Mouse (Mus musculus) heart, embryonic 10.5 days (tissue): Measurements from ENCODE around the gene Hpn. TPM values are rescaled to one million over a fixed set of nuclear protein-coding genes. Genes with fewer than 3 reads are reported as not detected.

Experiments used
- DNase-seq: peaks from one replicate; pipeline ENCODE4 v3.0.0-alpha.2; 2017; ENCODE audit warnings: low spot score
- H3K27ac ChIP-seq: fragments of 300-500 bp; sonication (generic); 2 replicates; pipeline ENCODE4 v1.5.1; 2016; ENCODE audit warnings: mild to moderate bottlenecking
- H3K27me3 ChIP-seq: fragments of 300-500 bp; sonication (generic); 2 replicates; pipeline ENCODE4 v1.6.1; 2016; ENCODE audit warnings: mild to moderate bottlenecking; ENCODE audit not compliant: poor library complexity, insufficient read depth, severe bottlenecking
- H3K36me3 ChIP-seq: fragments of 300-500 bp; sonication (generic); 2 replicates; pipeline ENCODE4 v1.6.1; 2016; ENCODE audit warnings: mild to moderate bottlenecking, moderate library complexity
- H3K4me1 ChIP-seq: fragments of 300-500 bp; sonication (generic); 2 replicates; pipeline ENCODE4 v1.6.1; 2016; ENCODE audit warnings: mild to moderate bottlenecking
- H3K4me3 ChIP-seq: fragments of 300-500 bp; sonication (generic); 2 replicates; pipeline ENCODE4 v1.5.1; 2016; ENCODE audit warnings: mild to moderate bottlenecking, moderate library complexity
- H3K9me3 ChIP-seq: fragments of 300-500 bp; sonication (generic); 2 replicates; pipeline ENCODE4 v1.6.1; 2016; ENCODE audit warnings: mild to moderate bottlenecking, moderate library complexity
- whole genome bisulfite sequencing: fragments of 180-500 bp; shearing (Covaris S2); methylation state at CpG from one replicate; pipeline ENCODE4 v1.1.7; 2016; 5-methylcytosine and 5-hydroxymethylcytosine counted together
- polyA plus RNA-seq: library from polyadenylated mRNA; unstranded; fragments of >200 nt; fragmentation: Nextera tagmentation; extraction: Ambion mirVana; gene quantifications from 2 replicates; pipeline ENCODE4 v1.2.1, GENCODE M21; 2016

The Hpn gene
- polyA plus RNA-seq, 1 experiment from 2014 or later, result 15.0 TPM

DNA sequence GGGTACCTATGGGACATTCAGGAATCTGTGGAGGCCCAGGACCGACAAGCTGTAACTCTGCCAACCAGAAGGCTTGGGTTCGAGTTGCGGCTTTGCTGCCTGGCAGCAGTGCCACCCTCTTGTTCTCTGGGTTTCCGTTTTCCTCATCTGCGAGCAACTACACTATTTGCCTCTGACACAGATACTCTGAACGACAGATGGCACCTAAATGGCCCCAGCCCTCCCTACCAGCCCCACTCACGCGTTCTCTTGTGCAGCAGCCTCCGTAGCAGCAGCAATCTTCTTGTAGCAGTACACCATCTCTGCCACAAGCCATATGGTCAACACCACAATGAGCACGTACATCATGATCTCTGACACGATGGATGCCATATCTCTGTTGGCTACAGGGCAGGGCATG lies 2.4 kb upstream of the Hpn start:
- DNase-seq, result no peak
- Histone ChIP-seq H3K27me3 (no peaks in the 10 kb centered on the region), H3K36me3 (no peaks in the 10 kb centered on the region), H3K4me1 (peaks cover 42% of the 10 kb centered on the region), H3K9me3 (no peaks in the 10 kb centered on the region), H3K27ac (no peak overlapping the region; the same call in 1 of the 2 replicates), H3K4me3 (no peak overlapping the region)
- WGBS, result 89% methylated on average over 11 of the region's 11 CpGs

DNA sequence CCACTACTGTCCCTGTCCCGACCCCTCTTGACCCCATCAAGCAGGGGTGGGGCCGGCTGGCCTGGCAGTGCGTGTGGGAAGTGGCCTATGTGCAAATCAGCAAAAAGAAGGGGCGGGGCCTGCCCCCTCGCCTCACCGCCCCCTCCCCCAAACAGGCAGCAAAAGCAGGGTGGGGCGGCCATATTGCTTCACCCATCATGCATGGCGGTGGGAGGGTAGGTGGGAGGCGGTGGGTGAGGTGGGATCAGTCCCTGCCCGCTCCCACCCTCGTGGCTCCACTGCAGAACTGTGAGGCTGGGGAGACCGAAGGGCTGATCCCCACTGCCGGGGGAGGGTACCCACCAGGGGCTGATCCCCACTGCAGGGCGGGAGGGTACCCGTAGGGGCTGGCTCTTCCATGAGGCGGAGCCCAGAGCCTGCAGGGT lies 1.6 kb upstream of the Hpn start:
- no peaks in the 10 kb centered on the region for H3K27me3 ChIP-seq
- H3K4me1 ChIP-seq, result peaks cover 46% of the 10 kb centered on the region
- H3K36me3 ChIP-seq, result no peaks in the 10 kb centered on the region
- peak overlapping the region; percentile 86 for H3K27ac ChIP-seq
- no peaks in the 10 kb centered on the region for H3K9me3 ChIP-seq
- WGBS, result 40% methylated on average over 16 of the region's 16 CpGs
- DNase-seq, result no peak
- peak overlapping the region; percentile 9; the same call in 1 of the 2 replicates for H3K4me3 ChIP-seq

DNA sequence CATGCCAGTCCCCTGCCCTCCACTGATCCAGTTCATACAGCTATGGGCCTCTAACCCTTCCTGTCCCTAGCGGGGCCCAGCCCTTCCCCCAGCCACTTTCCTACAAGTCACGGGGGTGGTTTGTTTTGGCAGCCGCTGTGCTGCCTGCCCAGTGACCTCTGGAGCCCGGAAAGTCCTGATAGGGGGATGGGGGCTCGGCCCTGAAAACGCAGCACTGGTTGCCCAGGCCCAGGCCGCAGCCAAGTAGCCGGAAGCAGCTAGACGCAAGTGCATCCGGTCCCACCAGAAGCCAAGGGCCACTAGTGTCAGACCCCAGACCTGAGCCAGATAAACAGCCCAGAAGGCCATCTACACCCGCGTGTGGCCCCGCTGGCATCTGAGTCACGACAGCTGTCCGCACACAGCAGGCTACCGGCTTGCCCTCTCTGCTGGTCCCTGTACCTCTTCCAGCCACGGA lies 525 bp upstream of the Hpn start:
- peak overlapping the region; percentile 86 for H3K27ac ChIP-seq
- H3K4me3 ChIP-seq, result peak overlapping the region; percentile 42
- H3K9me3 ChIP-seq, result no peaks in the 10 kb centered on the region
- DNase-seq, result peak; percentile 84
- H3K4me1 ChIP-seq, result peaks cover 55% of the 10 kb centered on the region
- WGBS, result 10% methylated on average over 17 of the region's 17 CpGs
- H3K27me3 ChIP-seq, result no peaks in the 10 kb centered on the region
- H3K36me3 ChIP-seq, result no peaks in the 10 kb centered on the region

DNA sequence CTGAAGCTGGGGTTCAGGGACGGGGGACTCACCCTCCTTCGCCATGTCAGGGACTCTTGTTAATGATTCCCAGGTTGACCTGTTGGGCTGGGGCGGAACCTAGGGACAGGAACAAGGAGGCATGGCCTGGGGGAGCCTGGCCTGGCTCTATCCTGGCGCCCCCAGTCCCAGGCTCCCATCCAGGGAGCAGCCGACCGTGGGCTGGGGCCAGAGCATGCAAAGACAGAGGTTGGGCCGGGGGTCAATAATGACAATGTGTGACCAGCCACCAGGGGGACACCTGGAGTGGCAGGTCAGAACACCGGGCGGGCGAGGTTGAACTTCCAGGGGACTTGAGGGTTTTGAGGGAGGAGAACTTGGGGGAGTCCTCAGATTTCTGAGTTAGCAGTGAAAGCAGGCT lies 444 bp downstream of the Hpn start:
- Histone ChIP-seq H3K4me3 (peak overlapping the region; percentile 42; the same call in 1 of the 2 replicates), H3K36me3 (no peaks in the 10 kb centered on the region), H3K27me3 (no peaks in the 10 kb centered on the region), H3K9me3 (no peaks in the 10 kb centered on the region), H3K27ac (peak overlapping the region; percentile 86), H3K4me1 (peaks cover 55% of the 10 kb centered on the region)
- DNase-seq, result no peak
- 62% methylated on average over 10 of the region's 10 CpGs for WGBS

DNA sequence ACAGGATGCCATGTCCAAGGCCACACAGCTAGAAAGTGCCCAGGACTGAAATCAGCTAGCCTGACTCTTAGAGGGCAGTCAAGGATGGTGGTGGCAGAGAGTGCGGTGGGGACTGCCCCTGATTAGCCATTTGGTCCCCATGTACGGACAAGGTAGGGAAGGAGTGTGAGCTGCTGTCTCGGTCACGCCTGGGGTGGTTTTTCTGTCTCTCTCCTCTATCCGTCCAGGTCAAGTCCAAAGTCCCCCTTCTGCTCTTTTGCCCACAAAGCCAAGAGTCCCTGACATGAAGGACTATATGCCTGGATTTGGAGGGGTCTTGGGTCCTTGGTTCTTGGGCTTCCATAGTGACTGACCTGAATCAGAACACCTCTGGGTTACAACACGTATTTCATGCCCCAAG lies 1.3 kb downstream of the Hpn start:
- Histone ChIP-seq H3K4me3 (no peak overlapping the region), H3K4me1 (peaks cover 62% of the 10 kb centered on the region), H3K9me3 (no peaks in the 10 kb centered on the region), H3K27ac (0 out of 2 replicates have a peak overlapping the region, but pooled peaks have one; percentile 5), H3K36me3 (no peaks in the 10 kb centered on the region), H3K27me3 (no peaks in the 10 kb centered on the region)
- DNase-seq, result no peak
- 70% methylated on average over 6 of the region's 6 CpGs for WGBS

DNA sequence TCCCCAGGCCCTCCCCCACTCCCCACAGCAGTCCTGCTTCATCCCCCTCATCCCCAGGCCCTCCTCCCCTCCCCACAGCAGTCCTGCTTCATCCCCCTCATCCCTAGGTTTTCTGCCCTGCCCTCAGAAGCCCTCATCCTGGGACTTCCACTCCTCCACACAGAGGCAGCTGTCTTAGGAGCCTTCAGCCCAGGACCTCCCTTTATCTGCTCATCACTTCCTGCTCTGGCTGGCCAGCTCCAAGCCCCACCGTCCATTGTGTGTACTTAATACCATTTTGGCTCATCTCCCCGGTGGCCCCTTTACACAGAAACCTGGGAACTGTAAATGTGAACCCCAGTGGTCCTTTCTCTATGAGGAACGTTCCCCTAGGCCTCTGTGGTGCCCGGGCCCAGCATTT lies 3.1 kb downstream of the Hpn start:
- H3K36me3 ChIP-seq, result no peaks in the 10 kb centered on the region
- no peak overlapping the region for H3K4me3 ChIP-seq
- no peak for DNase-seq
- H3K4me1 ChIP-seq, result peaks cover 60% of the 10 kb centered on the region
- peak overlapping the region; percentile 23; the same call in 1 of the 2 replicates for H3K27ac ChIP-seq
- 40% methylated on average over 4 of the region's 4 CpGs for WGBS
- no peaks in the 10 kb centered on the region for H3K9me3 ChIP-seq
- no peaks in the 10 kb centered on the region for H3K27me3 ChIP-seq

DNA sequence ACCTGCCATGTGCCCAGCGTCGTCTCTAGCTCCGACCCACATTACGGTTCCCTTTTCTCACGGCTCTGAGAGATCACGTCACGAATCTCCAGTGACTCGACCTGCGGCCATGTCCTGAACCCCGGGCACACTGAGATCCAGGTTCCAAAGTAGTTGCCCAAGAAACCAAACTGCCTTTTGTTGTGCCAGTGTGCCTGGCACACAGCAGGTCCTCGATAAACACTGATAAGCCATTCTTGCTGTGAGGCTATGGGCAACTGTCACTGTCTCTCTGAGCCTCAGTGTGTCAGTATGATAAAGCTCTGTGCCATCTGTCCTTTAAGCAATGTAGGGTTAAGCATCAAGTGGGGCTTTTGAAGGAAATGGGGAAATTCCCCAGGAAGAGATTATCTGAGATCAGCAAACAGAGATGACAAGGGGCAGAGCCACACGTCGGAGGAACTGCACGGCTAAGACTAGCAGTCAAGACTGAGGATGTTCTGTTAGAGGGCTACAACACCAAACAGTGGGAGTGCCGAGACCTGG lies 4.2 kb downstream of the Hpn start:
- 70% methylated on average over 15 of the region's 15 CpGs for WGBS
- H3K9me3 ChIP-seq, result no peaks in the 10 kb centered on the region
- DNase-seq, result no peak
- no peaks in the 10 kb centered on the region for H3K27me3 ChIP-seq
- H3K4me3 ChIP-seq, result no peak overlapping the region
- H3K36me3 ChIP-seq, result no peaks in the 10 kb centered on the region
- H3K27ac ChIP-seq, result no peak overlapping the region
- peaks cover 48% of the 10 kb centered on the region for H3K4me1 ChIP-seq

DNA sequence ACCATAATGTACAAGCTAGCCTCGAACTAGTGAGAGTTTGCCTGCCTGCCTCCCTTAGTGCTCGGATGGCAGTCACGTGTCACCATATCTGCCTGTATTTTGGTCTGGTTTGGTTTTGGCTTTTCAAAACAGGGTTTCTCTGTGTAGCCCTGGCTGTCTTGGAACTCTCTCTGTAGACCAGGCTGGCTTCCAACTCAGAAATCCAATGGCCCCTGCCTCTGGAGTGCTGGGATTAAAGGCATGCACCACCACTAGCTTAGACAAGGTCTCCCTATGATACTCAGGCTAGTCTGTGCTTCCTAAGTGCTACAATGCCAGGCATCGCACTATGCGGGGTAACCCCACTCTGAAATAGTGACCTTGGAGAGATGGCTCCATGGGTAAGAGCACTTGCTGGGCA lies 5.3 kb downstream of the Hpn start:
- no peak overlapping the region for H3K27ac ChIP-seq
- H3K36me3 ChIP-seq, result no peaks in the 10 kb centered on the region
- no peak overlapping the region for H3K4me3 ChIP-seq
- H3K9me3 ChIP-seq, result no peaks in the 10 kb centered on the region
- 80% methylated on average over 5 of the region's 5 CpGs for WGBS
- H3K4me1 ChIP-seq, result peaks cover 43% of the 10 kb centered on the region
- no peak for DNase-seq
- H3K27me3 ChIP-seq, result no peaks in the 10 kb centered on the region

DNA sequence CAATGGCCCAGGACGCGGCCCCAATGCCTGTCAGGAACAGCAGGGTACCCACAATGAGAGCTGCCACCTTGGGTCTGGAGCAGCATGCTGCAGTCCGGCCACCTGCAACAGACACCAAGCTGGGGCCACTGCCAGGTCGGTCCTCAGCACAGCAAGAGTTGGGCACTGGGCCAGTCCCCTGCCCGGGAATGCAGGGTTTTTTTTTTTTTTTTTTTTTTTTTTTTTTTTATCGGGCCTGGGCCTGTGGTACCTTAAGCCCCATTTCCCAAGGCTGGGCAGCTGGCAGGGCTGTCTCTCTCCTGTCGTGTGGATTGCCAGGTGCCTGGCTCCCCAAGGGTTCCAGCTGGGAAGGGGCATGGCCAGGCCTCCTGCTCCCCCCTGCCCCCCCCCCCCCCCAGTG lies 6.0 kb downstream of the Hpn start:
- Histone ChIP-seq H3K4me3 (no peak overlapping the region), H3K36me3 (no peaks in the 10 kb centered on the region), H3K4me1 (peaks cover 39% of the 10 kb centered on the region), H3K27me3 (peaks cover 6% of the 10 kb centered on the region; the same call in 1 of the 2 replicates), H3K27ac (no peak overlapping the region), H3K9me3 (no peaks in the 10 kb centered on the region)
- no peak for DNase-seq
- WGBS, result 38% methylated on average over 7 of the region's 7 CpGs

DNA sequence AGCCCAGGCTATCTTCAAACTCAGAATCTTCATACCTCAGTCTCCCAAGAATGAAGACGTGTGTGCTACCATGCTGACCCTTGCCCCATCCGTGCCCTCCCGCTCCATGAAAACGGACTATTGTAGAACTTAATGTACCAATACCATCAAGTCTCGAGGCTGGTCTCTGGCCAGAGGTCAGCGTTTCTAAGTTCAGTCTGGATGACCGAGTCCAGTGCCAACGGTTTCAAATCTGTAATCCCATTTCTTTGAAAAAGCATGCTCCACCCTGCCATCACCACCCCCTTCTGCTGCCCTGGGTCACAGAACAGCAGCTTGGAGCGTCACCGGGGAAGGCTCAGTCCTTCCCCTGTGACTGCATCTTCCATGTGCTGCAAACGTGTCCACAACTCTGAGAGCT lies 7.3 kb downstream of the Hpn start:
- H3K27ac ChIP-seq, result no peak overlapping the region
- no peak overlapping the region for H3K4me3 ChIP-seq
- peaks cover 32% of the 10 kb centered on the region for H3K4me1 ChIP-seq
- DNase-seq, result no peak
- no peaks in the 10 kb centered on the region for H3K9me3 ChIP-seq
- WGBS, result 87% methylated on average over 11 of the region's 11 CpGs
- H3K36me3 ChIP-seq, result no peaks in the 10 kb centered on the region
- H3K27me3 ChIP-seq, result peaks cover 19% of the 10 kb centered on the region

DNA sequence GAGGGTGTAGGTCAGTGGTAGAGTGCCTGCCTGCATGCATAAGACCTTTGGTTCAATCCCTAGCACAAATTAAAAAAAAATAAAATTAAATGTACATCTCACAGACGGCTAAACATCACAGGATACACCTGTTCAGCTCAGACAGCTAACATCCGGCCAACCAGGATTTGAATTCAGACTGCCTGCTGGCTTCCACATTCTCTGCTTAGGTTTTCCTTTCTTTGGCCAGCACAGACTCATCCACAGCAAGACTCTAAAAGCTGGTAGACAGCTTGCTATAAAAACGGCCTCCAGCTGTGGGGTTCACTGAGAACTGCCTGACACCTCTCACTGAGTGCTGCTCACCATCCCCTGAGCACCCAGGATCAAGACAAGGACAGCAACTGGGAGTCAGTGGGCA lies 8.9 kb downstream of the Hpn start:
- 54% methylated on average over 3 of the region's 3 CpGs for WGBS
- no peaks in the 10 kb centered on the region for H3K36me3 ChIP-seq
- peaks cover 27% of the 10 kb centered on the region for H3K27me3 ChIP-seq
- no peak overlapping the region for H3K4me3 ChIP-seq
- no peaks in the 10 kb centered on the region for H3K9me3 ChIP-seq
- H3K4me1 ChIP-seq, result peaks cover 22% of the 10 kb centered on the region
- H3K27ac ChIP-seq, result no peak overlapping the region
- DNase-seq, result no peak

DNA sequence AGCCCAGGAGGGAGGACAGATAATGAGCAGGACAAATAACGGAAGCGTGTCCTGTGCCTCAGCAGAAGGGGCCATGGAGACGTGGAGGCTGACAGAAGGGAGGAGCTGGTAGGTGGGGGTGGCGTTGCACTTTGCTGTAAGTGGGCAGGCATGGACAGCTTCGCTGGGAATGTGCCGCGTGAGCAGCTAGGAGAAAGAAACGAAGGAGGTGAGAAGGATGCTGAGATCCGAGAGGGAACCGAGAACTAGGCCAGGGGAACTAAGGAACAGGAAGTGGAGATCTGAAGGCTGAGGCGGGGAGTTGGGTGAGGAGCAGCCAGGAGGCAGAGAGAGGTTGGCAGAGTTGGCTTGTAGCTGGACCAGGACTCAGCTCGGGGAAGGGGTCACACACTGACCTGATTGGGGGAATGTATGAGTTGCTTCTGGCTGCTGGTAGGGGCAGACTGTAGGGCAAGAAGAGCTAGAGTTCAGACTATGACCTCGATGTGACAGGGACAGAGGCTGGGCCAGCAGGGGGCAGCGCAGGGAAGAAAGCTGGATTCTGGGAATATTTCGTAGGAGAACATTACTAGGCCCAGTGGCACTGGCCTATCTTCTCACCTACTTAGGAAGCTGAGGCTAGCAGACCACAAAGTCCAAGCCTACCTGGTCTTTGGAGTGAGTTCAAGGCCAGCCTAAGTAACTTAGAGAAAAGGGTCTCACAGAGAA lies 9.9 kb downstream of the Hpn start:
- H3K27ac ChIP-seq, result peak overlapping the region; percentile 49
- peaks cover 18% of the 10 kb centered on the region for H3K4me1 ChIP-seq
- whole genome bisulfite sequencing, result 38% methylated on average over 15 of the region's 15 CpGs
- DNase-seq, result no peak
- no peak overlapping the region for H3K4me3 ChIP-seq
- peaks cover 27% of the 10 kb centered on the region for H3K27me3 ChIP-seq
- no peaks in the 10 kb centered on the region for H3K9me3 ChIP-seq
- H3K36me3 ChIP-seq, result no peaks in the 10 kb centered on the region

DNA sequence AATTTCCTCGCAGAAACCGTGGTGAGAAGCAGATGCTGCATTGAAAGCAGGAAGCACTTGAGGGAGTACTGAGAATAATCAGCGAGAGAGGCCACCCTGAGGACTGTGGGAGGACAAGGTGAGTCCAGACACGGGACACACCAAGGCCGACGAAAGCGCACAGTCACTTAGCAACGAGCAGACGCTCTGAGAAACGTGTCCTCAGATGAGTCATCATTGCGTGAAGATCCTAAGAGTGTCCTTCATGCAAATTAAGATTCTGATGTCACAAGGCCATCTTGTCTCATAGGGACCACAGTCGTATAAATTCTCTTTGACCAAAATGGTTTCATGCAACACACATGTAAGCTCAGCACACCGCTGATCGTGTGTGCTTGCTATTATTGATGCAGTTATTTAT lies 14.3 kb downstream of the Hpn start:
- no peak overlapping the region for H3K27ac ChIP-seq
- DNase-seq, result no peak
- peaks cover 11% of the 10 kb centered on the region; the same call in 1 of the 2 replicates for H3K4me1 ChIP-seq
- no peaks in the 10 kb centered on the region for H3K9me3 ChIP-seq
- H3K4me3 ChIP-seq, result no peak overlapping the region
- no peaks in the 10 kb centered on the region for H3K36me3 ChIP-seq
- H3K27me3 ChIP-seq, result peaks cover 27% of the 10 kb centered on the region
- WGBS, result 75% methylated on average over 14 of the region's 14 CpGs
